Mouse (Mus musculus): ENCODE data around the gene 1700001L19Rik.
A peak's percentile ranks its signal among the peaks of the same experiment; 100 is the strongest.
"Not testable (repeated sequence)": the region's sequence is repeated elsewhere in the genome, so short reads cannot be mapped to it uniquely, and the experiment has no call there.

The 1700001L19Rik gene

GRCm38 (mm10) chr13:68597199-68597598 is at the start of gene 1700001L19Rik:
1700001L19Rik (plus strand) TSS chr13:68597421.
- no peak for DNase-seq (ENCODE audit: low read depth, low spot score)

GRCm38 (mm10) chr13:68553391-68553790 is 43.8 kb upstream of the 1700001L19Rik start:
- DNase-seq (ENCODE audit: low read depth, low spot score), result not testable (repeated sequence)

- no peak for DNase-seq (ENCODE audit: low read depth, low spot score)
These were observed 29.1 kb upstream of the 1700001L19Rik start for GRCm38 (mm10) chr13:68568110-68568509.

- DNase-seq (ENCODE audit: low read depth, low spot score), result no peak
These were observed 28.7 kb upstream of the 1700001L19Rik start for GRCm38 (mm10) chr13:68568548-68568947.

- no peak for DNase-seq (ENCODE audit: low read depth, low spot score)
These were observed 27.5 kb upstream of the 1700001L19Rik start for GRCm38 (mm10) chr13:68569589-68570336.

- DNase-seq (ENCODE audit: low read depth, low spot score), result no peak
These were observed 25.0 kb upstream of the 1700001L19Rik start for GRCm38 (mm10) chr13:68572247-68572646.

DNA sequence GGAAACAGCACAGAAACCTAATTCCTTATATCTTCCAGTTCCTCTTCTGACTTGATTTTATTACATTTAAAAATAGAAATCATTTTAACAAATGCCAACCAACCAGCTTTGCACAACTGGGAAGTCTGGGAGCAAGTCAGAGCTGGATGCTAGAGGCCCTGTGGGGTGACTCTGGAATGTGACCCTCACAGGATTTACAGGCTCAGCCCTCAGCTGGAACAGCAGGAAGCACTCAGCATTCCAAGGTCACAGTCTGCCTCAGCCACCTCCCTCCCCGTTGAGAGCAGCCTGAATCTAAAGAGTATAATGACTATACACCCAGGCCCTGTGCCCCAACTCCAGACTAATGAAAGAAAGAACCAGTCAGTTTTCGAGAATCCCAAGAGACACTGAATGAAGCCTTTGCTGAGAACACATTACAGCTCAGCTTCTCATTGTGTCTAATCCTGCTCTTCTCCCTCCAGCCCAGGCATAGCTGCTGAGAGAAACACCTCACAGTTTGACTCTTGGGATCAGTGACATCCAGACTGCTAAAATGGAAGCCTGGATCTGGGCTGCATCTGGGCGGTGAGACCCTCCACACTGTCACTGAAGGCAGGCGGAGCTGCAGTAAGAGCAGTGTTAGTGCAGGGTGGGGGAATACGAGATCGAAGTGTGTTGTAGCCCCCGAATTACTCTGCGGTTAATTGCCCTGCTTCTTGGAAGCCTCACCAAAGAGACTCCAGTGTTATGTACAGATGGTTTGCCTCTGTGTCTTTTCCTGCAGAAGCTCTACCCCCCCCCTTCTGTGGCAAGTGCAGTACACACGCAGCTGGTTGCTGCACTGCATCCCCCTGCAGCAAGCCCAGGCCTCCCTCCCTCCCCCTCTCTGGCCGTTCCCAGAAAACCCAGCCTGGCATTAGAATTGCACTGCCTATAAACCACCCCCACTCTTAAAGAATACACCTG is 24.0 kb upstream of the 1700001L19Rik start:
- no peak for DNase-seq (ENCODE audit: low read depth, low spot score)

DNA sequence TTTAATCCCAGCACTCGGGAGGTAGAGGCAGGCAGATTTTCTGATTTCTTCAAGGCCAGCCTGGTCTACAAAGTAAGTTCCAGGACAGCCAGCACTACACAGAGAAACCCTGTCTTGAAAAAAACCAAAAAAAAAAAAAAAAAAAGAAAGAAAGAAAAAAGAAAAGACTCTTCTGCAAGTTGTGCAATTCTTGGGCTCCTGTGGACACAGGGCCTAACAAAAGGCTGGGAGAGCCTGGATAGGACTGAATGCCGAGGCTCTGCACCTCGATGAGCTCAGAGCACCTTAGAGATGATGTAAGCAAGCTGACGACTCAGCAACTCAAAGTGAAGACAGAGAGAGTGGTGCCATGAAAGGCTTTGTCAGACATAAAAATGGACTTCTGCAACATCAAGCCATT is 22.8 kb upstream of the 1700001L19Rik start:
- DNase-seq (ENCODE audit: low read depth, low spot score), result no peak

- no peak for DNase-seq (ENCODE audit: low read depth, low spot score)
These were observed 19.3 kb upstream of the 1700001L19Rik start for GRCm38 (mm10) chr13:68577945-68578344.

DNA sequence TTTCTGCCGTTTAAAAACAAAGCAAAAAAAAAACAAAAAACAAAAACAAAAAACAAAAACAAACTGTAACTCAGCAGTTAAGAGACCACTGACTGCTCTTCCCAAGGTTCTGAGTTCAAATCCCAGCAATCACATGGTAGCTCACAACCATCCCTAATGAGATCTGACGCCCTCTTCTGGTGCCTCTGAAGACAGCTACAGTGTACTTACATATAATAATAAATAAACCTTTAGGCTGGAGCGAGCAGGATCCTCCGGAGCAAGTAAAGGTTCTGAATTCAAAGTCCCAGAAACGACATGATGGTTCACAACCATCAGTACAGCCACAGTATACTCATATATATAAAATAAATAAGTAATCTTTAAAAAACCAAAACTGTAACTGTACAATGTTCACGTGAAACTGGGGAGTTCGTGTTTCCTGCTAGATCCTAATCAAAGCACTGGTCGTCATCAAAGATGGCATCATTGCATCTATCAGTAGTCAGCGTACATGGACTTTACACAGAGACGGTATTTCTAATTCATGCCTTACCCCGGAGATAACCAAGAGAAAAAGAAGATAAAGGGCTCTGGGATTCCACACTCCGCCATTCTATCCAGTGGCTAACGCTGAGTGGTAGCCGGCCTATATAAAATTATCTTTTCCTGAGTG is 16.0 kb upstream of the 1700001L19Rik start:
- no peak for DNase-seq (ENCODE audit: low read depth, low spot score)

DNA sequence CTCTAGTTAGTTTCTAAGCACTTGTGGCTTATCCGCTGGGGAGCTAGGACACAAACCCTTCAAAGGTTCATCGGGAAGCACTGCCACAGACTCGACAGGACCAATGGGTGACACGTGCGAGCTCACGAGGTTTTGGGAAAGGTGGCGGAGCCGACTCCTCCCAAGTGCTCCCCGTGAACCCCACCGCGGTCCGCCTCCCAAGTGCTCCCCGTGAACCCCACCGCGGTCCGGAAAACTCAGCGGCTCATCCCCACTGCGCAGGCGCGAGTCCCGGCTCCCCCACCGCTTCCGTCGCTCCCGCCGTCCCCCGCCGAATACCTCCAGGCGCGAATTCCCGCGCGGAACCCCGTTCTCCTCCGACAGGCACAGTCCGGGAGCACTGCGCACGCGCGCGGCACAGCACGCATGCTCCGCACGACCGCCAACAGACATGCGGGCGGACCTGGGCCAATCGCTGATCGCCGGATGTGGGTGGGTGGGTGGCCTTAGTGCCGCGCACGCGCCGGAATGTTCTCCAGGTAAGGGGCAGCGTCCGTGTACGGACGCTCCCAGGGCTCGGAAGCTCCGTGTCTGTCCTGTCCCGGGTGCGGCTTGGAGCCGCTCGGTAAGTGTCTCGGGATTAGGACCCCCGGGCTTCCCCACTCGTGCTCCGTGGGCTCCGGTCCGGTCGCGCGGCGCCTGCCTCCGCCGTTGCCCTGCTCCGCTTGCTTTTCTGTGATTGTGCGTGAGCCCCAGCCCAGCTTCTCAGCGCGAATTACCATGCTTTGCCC is 15.3 kb upstream of the 1700001L19Rik start, which contains the start of the genes Mtrr and Fastkd3:
Gene Mtrr, minus strand, starts transcription at position 403 of the 770 bp plus-strand sequence.
Gene Fastkd3, plus strand, starts transcription at position 488 of the 770 bp plus-strand sequence.
- peak; percentile 94 for DNase-seq (ENCODE audit: low read depth, low spot score)

DNA sequence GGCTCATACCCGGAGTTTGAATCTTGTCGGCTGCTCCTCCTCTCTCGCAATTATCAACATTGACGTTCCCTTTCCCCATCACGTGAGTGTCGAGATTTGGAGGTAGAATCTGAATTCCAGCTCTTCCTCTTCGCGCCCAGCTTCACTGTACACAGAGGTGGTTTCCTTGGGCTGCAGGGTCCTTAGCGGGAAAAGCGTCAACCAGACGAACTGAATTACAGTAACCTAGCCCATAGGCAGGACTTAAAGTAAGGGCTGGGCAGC is 14.8 kb upstream of the 1700001L19Rik start:
- no peak for DNase-seq (ENCODE audit: low read depth, low spot score)

DNA sequence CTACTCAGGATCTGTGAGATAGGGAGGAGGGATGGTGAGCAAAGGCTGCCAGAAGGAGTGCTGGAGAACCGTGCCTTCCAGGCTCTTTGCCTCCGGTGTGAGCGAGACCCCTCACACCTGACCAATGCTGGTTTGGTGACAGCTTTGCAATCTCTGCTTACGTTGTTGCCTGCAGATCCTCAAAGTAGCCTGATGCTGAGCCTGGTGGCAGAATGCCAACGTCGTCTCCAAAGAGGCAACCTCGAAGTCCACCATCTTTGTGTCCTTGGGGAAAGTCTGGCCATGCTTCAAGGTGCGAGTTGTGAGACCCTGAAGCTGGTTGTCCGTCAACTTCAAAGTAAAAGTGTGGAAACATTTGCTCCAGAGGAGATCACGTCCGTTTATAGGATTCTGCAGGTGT is 13.3 kb upstream of the 1700001L19Rik start:
- DNase-seq (ENCODE audit: low read depth, low spot score), result no peak

DNA sequence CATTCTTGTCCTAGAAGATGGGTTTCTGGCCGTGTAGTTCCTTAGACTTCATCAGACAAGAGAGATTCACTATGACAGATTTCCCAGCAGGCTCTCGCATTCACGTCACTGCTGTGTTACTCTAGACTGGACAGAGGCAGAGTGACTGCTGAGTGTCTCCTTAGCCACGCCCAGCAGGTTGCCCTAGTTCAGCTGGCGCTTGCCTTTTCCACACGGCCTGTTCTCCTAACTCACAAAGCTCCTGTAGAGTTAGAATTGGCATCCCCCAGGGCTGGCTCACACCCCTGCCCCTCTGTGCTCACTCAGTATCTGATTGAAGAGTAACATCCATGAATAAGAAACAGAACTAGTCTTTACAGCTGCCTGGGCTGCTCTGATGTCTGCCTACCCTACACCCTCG is 11.8 kb upstream of the 1700001L19Rik start:
- no peak for DNase-seq (ENCODE audit: low read depth, low spot score)

GRCm38 (mm10) chr13:68588352-68588751 is 8.9 kb upstream of the 1700001L19Rik start:
- no peak for DNase-seq (ENCODE audit: low read depth, low spot score)

- no peak for DNase-seq (ENCODE audit: low read depth, low spot score)
These were observed 3.4 kb upstream of the 1700001L19Rik start for GRCm38 (mm10) chr13:68593797-68594196.

DNA sequence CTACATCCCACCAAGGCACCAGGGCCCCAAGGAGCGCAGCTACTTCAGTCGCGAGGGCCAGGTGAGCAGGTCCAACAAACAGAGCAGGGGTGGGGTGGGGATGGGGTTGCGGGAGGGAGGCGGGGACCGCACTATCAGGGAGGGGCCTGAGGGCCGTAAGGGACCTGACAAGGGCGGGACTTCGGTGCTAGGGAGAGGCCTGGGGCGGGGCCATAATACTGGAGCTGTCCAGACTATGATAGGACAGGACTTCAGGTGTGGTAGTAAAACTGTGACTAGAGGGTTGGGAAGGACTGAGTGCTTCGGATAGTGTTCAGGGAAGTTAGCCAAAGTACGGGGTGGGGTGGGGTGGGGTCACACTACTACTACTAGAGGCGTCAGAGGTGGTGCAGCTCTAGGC is 446 bp downstream of the 1700001L19Rik start:
- no peak for DNase-seq (ENCODE audit: low read depth, low spot score)

DNA sequence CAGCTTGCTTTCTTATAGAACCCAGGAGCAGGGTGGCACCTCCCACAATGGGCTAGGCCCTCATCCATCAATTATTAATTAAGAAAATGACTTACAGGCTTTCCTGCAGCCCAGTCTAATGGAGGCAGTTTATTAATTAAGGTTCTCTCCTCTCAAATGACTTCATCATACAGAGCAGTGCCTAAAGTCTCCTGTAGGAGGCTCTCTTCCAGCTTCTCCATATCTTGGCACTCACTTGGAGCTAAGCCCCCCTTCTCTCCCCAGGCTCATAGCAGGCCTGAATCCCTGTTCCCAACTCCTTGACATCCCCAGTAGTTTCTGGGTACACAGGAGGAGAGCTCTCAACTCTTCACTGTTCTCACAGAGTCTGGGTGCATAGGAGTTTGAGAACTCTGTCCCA is 1.7 kb downstream of the 1700001L19Rik start:
- DNase-seq (ENCODE audit: low read depth, low spot score), result no peak

GRCm38 (mm10) chr13:68601184-68601583 is 4.0 kb downstream of the 1700001L19Rik start:
- no peak for DNase-seq (ENCODE audit: low read depth, low spot score)

DNA sequence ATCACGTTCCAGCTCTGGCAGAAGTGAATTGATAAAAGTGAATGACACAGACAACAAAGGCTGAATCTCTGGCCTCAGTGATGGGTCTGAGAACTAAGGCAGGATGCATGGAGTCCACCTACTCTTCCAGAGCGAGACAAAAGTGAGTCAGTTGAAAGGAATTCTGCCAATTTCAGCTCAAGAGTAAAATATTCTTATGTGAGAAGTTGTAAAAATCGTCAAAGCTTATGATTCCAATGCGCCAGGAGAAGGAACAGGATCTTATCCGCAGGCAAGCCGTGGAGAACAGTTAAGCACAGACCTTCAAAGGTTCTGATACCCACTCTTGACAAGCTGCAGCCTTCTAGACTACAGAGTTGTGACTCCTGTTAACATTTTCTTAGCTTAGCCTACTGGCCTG is 5.9 kb downstream of the 1700001L19Rik start:
- no peak for DNase-seq (ENCODE audit: low read depth, low spot score)

GRCm38 (mm10) chr13:68605689-68606126 is 8.5 kb downstream of the 1700001L19Rik start:
- DNase-seq (ENCODE audit: low read depth, low spot score), result no peak
